ENCODE assay signal across 8 mouse cellular contexts in genomic region chr5:38781813-38782212, GRCm38 (mm10).
DNase-seq lines count a peak whose midpoint lies in the region; ATAC-seq and TF ChIP-seq lines count a peak whose summit lies in the region.

No protein-coding gene starts in this region.

- no peak overlapping the region for H3K9ac ChIP-seq in hindbrain, embryonic 12.5 days
- no peak overlapping the region for H3K9ac ChIP-seq in intestine, postnatal 0 days (ENCODE audit: low read depth, low read length)
- no peak overlapping the region for H3K9ac ChIP-seq in neural tube, embryonic 14.5 days (replicated peaks; ENCODE audit: low read depth, low read length)

- no peaks in the 10 kb centered on the region for H3K9me3 ChIP-seq in hindbrain, embryonic 10.5 days
- H3K9me3 ChIP-seq in hindbrain, embryonic 12.5 days (replicated peaks): no peaks in the 10 kb centered on the region
- no peaks in the 10 kb centered on the region for H3K9me3 ChIP-seq in intestine, postnatal 0 days (ENCODE audit: control insufficient read depth)
- H3K9me3 ChIP-seq in neural tube, embryonic 14.5 days (ENCODE audit: control insufficient read depth, low read length): no peaks in the 10 kb centered on the region

- peak; percentile 79 for DNase-seq in hindbrain, embryonic 10.5 days (ENCODE audit: low spot score)
- peak; percentile 32 for DNase-seq in c-Kit-positive CD71-positive TER-119-positive erythroid progenitor cells, embryonic 14.5 days (ENCODE audit: low spot score)
- peak; percentile 70 for DNase-seq in forelimb bud, embryonic 11.5 days (ENCODE audit: low read depth, low spot score)
- peak; percentile 65 to 79 for DNase-seq in left cerebral cortex, postnatal 36 days (ENCODE audit: low spot score in 2 of 2)

- peak; percentile 86 for TF ChIP-seq CTCF in intestine, postnatal 0 days (IDR thresholded peaks at IDR 0.05; ENCODE audit: low read depth)
- TF ChIP-seq CTCF in testis, adult 2 months (IDR thresholded peaks at IDR 0.05; ENCODE audit: control insufficient read depth, insufficient read depth, insufficient replicate concordance, low read depth, low read length): peak; percentile 28; the same call in 1 of the 2 replicates

- H3K4me1 ChIP-seq in hindbrain, embryonic 10.5 days (replicated peaks): peaks cover 8% of the 10 kb centered on the region; the same call in 1 of the 2 replicates
- H3K4me1 ChIP-seq in hindbrain, embryonic 12.5 days: no peaks in the 10 kb centered on the region
- no peaks in the 10 kb centered on the region for H3K4me1 ChIP-seq in intestine, postnatal 0 days (replicated peaks; ENCODE audit: control insufficient read depth, insufficient read depth, low read length)
- no peaks in the 10 kb centered on the region for H3K4me1 ChIP-seq in neural tube, embryonic 14.5 days (ENCODE audit: control insufficient read depth, insufficient read depth, low read length)
- H3K4me1 ChIP-seq in testis, adult 2 months (ENCODE audit: control insufficient read depth, insufficient read depth, low read length): peaks cover 2% of the 10 kb centered on the region; the same call in 1 of the 2 replicates

- TF ChIP-seq POLR2A in testis, adult 2 months (IDR thresholded peaks at IDR 0.05; ENCODE audit: control insufficient read depth, low read depth, low read length): no peak

- H3K36me3 ChIP-seq in hindbrain, embryonic 10.5 days: no peaks in the 10 kb centered on the region
- no peaks in the 10 kb centered on the region for H3K36me3 ChIP-seq in hindbrain, embryonic 12.5 days
- H3K36me3 ChIP-seq in intestine, postnatal 0 days (ENCODE audit: control insufficient read depth, insufficient read depth): no peaks in the 10 kb centered on the region
- H3K36me3 ChIP-seq in neural tube, embryonic 14.5 days (ENCODE audit: control insufficient read depth, insufficient read depth, low read length): no peaks in the 10 kb centered on the region
- no peaks in the 10 kb centered on the region for H3K36me3 ChIP-seq in testis, adult 2 months (ENCODE audit: control insufficient read depth, insufficient read depth, low read length)

- H3K27me3 ChIP-seq in hindbrain, embryonic 10.5 days (ENCODE audit: insufficient read depth, poor library complexity, severe bottlenecking): no peaks in the 10 kb centered on the region
- H3K27me3 ChIP-seq in hindbrain, embryonic 12.5 days: no peaks in the 10 kb centered on the region; the same call in 1 of the 2 replicates
- H3K27me3 ChIP-seq in intestine, postnatal 0 days (replicated peaks; ENCODE audit: control insufficient read depth, insufficient read depth, low read length): no peaks in the 10 kb centered on the region
- no peaks in the 10 kb centered on the region for H3K27me3 ChIP-seq in neural tube, embryonic 14.5 days (ENCODE audit: control insufficient read depth, insufficient read depth, low read length)
- no peaks in the 10 kb centered on the region for H3K27me3 ChIP-seq in testis, adult 2 months (ENCODE audit: control insufficient read depth, insufficient read depth, low read length)

- intact Hi-C loops in left cerebral cortex, postnatal 36 days (cut with DNase I): loop anchor here (2.0 to 10.0 kb wide), 4 partner anchors 283 to 1181 kb away; no protein-coding TSS in a partner anchor

- 43% methylated on average over 4 of the region's 4 CpGs for WGBS in hindbrain, embryonic 10.5 days
- 41% methylated on average over 4 of the region's 4 CpGs for WGBS in hindbrain, embryonic 12.5 days
- WGBS in intestine, postnatal 0 days: 25% methylated on average over 4 of the region's 4 CpGs
- WGBS in neural tube, embryonic 14.5 days: 24% methylated on average over 4 of the region's 4 CpGs

- ATAC-seq in hindbrain, embryonic 12.5 days (ENCODE audit: low FRiP score): no peak
- ATAC-seq in intestine, postnatal 0 days: no peak
- peak; percentile 26; the same call in 1 of the 2 replicates for ATAC-seq in neural tube, embryonic 14.5 days (ENCODE audit: low read depth)

- H3K4me3 ChIP-seq in hindbrain, embryonic 10.5 days: no peak overlapping the region
- H3K4me3 ChIP-seq in hindbrain, embryonic 12.5 days: no peak overlapping the region
- no peak overlapping the region for H3K4me3 ChIP-seq in intestine, postnatal 0 days (ENCODE audit: low read depth, low read length)
- H3K4me3 ChIP-seq in neural tube, embryonic 14.5 days (ENCODE audit: low read depth, low read length): no peak overlapping the region
- no peak overlapping the region for H3K4me3 ChIP-seq in testis, adult 2 months (ENCODE audit: control insufficient read depth, low read depth, low read length)

- H3K4me2 ChIP-seq in hindbrain, embryonic 12.5 days (replicated peaks): no peak overlapping the region
- H3K4me2 ChIP-seq in intestine, postnatal 0 days (replicated peaks; ENCODE audit: low read depth): no peak overlapping the region
- no peak overlapping the region for H3K4me2 ChIP-seq in neural tube, embryonic 14.5 days (ENCODE audit: low read depth, low read length)

- H3K27ac ChIP-seq in hindbrain, embryonic 10.5 days: no peak overlapping the region
- H3K27ac ChIP-seq in hindbrain, embryonic 12.5 days: no peak overlapping the region
- H3K27ac ChIP-seq in intestine, postnatal 0 days (ENCODE audit: low read depth, low read length): no peak overlapping the region
- no peak overlapping the region for H3K27ac ChIP-seq in neural tube, embryonic 14.5 days (ENCODE audit: low read depth, low read length)
- no peak overlapping the region for H3K27ac ChIP-seq in testis, adult 2 months (ENCODE audit: control insufficient read depth, insufficient read depth, low read depth, low read length)
